Mouse (Mus musculus) thymus, postnatal 14 days (tissue): ENCODE results near the gene Cyb5d2.
A peak's percentile ranks its signal among the peaks of the same experiment; 100 is the strongest.
"Not testable (repeated sequence)": the region's sequence is repeated elsewhere in the genome, so short reads cannot be mapped to it uniquely, and the experiment has no call there.

Source experiments
- DNase-seq: peaks from one replicate; pipeline ENCODE4 v3.0.0; 2021

Gene Cyb5d2

GRCm38 (mm10) chr11:72795455-72796295 is at the start of gene Cyb5d2, which contains the start of gene Zzef1:
TSS of gene Cyb5d2 (minus strand) at chr11:72796142.
TSS of gene Zzef1 (plus strand) at chr11:72796226.
- peak; percentile 95 for DNase-seq

- no peak for DNase-seq
Measured at GRCm38 (mm10) chr11:72845526-72845925, 49.6 kb upstream of the Cyb5d2 start.

- DNase-seq: no peak
Measured at GRCm38 (mm10) chr11:72843576-72843975, 47.6 kb upstream of the Cyb5d2 start.

- DNase-seq: no peak
Measured at GRCm38 (mm10) chr11:72842731-72843130, 46.8 kb upstream of the Cyb5d2 start.

GRCm38 (mm10) chr11:72829869-72830268 is 33.9 kb upstream of the Cyb5d2 start:
- no peak for DNase-seq

GRCm38 (mm10) chr11:72821041-72821440 is 25.1 kb upstream of the Cyb5d2 start:
- no peak for DNase-seq

- no peak for DNase-seq
Measured at GRCm38 (mm10) chr11:72818067-72818466, 22.1 kb upstream of the Cyb5d2 start.

- DNase-seq: no peak
Measured at GRCm38 (mm10) chr11:72816859-72817258, 20.9 kb upstream of the Cyb5d2 start.

- DNase-seq: peak; percentile 14
Measured at GRCm38 (mm10) chr11:72814188-72814587, 18.2 kb upstream of the Cyb5d2 start.

- DNase-seq: no peak
Measured at GRCm38 (mm10) chr11:72813687-72814086, 17.7 kb upstream of the Cyb5d2 start.

GRCm38 (mm10) chr11:72807992-72808391 is 12.1 kb upstream of the Cyb5d2 start:
- no peak for DNase-seq

GRCm38 (mm10) chr11:72806556-72806955 is 10.6 kb upstream of the Cyb5d2 start:
- DNase-seq: no peak

GRCm38 (mm10) chr11:72805232-72805631 is 9.3 kb upstream of the Cyb5d2 start:
- no peak for DNase-seq

- DNase-seq: no peak
Measured at GRCm38 (mm10) chr11:72804586-72804985, 8.6 kb upstream of the Cyb5d2 start.

- DNase-seq: no peak
Measured at GRCm38 (mm10) chr11:72803038-72803437, 7.1 kb upstream of the Cyb5d2 start.

- no peak for DNase-seq
Measured at GRCm38 (mm10) chr11:72801182-72801581, 5.2 kb upstream of the Cyb5d2 start.

GRCm38 (mm10) chr11:72798112-72798511 is 2.2 kb upstream of the Cyb5d2 start:
- DNase-seq: no peak

GRCm38 (mm10) chr11:72796773-72797338 is 914 bp upstream of the Cyb5d2 start:
- no peak for DNase-seq

- DNase-seq: no peak
Measured at GRCm38 (mm10) chr11:72796296-72796687, 350 bp upstream of the Cyb5d2 start.

GRCm38 (mm10) chr11:72795149-72795454 is 840 bp downstream of the Cyb5d2 start:
- DNase-seq: no peak

- DNase-seq: no peak
Measured at GRCm38 (mm10) chr11:72792033-72792432, 3.9 kb downstream of the Cyb5d2 start.

- no peak for DNase-seq
Measured at GRCm38 (mm10) chr11:72782503-72782902, 13.4 kb downstream of the Cyb5d2 start.

GRCm38 (mm10) chr11:72782103-72782502 is 13.8 kb downstream of the Cyb5d2 start:
- DNase-seq: no peak

- no peak for DNase-seq
Measured at GRCm38 (mm10) chr11:72778957-72779356, 17.0 kb downstream of the Cyb5d2 start.

- not testable (repeated sequence) for DNase-seq
Measured at GRCm38 (mm10) chr11:72772611-72773010, 23.3 kb downstream of the Cyb5d2 start.
